In genomic region chr11:33203383-33204328, GRCm38 (mm10) we compare ENCODE assay signal across 8 mouse cellular contexts. TPM values are rescaled to one million over a fixed set of nuclear protein-coding genes. Genes with fewer than 3 reads are reported as not detected.
DNase-seq lines count a peak whose midpoint lies in the region; ATAC-seq and TF ChIP-seq lines count a peak whose summit lies in the region.

Gene Tlx3, minus strand, starts transcription at chr11:33203589.

- peak within 1 kb of the TSS; percentile 58 for H3K4me2 ChIP-seq in heart, embryonic 11.5 days
- H3K4me2 ChIP-seq in liver, embryonic 13.5 days, result peak within 1 kb of the TSS; percentile 40
- peak within 1 kb of the TSS; percentile 23 for H3K4me2 ChIP-seq in stomach, postnatal 0 days (replicated peaks; ENCODE audit: low read depth)

- no peaks in the 10 kb centered on the region for H3K9me3 ChIP-seq in heart, embryonic 11.5 days (replicated peaks; ENCODE audit: control insufficient read depth, low read length)
- H3K9me3 ChIP-seq in liver, embryonic 13.5 days (replicated peaks), result no peaks in the 10 kb centered on the region
- peaks cover 5% of the 10 kb centered on the region for H3K9me3 ChIP-seq in stomach, postnatal 0 days (ENCODE audit: control insufficient read depth, low read length)

- peak within 1 kb of the TSS; percentile 28 for H3K4me3 ChIP-seq in heart, embryonic 11.5 days (ENCODE audit: low read depth, low read length)
- H3K4me3 ChIP-seq in liver, embryonic 13.5 days (replicated peaks), result peak within 1 kb of the TSS; percentile 28
- peak within 1 kb of the TSS; percentile 20 for H3K4me3 ChIP-seq in stomach, postnatal 0 days (ENCODE audit: low read depth, low read length)

- no peak for TF ChIP-seq EP300 in stomach, postnatal 0 days (optimal IDR thresholded peaks at IDR 0.05)

- WGBS in heart, embryonic 11.5 days (ENCODE audit: insufficient replicate concordance), result under 1% methylated on average over 81 of the region's 81 CpGs
- 2% methylated on average over 81 of the region's 81 CpGs for WGBS in liver, embryonic 13.5 days (ENCODE audit: insufficient replicate concordance)
- under 1% methylated on average over 75 of the region's 81 CpGs for WGBS in stomach, postnatal 0 days

- intact Hi-C loops in heart, postnatal 25 days (cut with DNase I), result no loop called here
- intact Hi-C loops in heart, postnatal 36 days (cut with DNase I), result loop anchor here (2.0 kb wide), 1 partner anchor 41 kb away; the partner anchor contains the start of gene Npm1

- peaks cover 20% of the 10 kb centered on the region for H3K4me1 ChIP-seq in heart, embryonic 11.5 days (ENCODE audit: control insufficient read depth, insufficient read depth, low read length)
- H3K4me1 ChIP-seq in liver, embryonic 13.5 days (replicated peaks), result peaks cover 26% of the 10 kb centered on the region
- peaks cover 2% of the 10 kb centered on the region; the same call in 1 of the 2 replicates for H3K4me1 ChIP-seq in stomach, postnatal 0 days (replicated peaks; ENCODE audit: control insufficient read depth, insufficient read depth)

- H3K9ac ChIP-seq in heart, embryonic 11.5 days (ENCODE audit: low read depth, low read length), result no peak within 1 kb of the TSS
- no peak within 1 kb of the TSS for H3K9ac ChIP-seq in liver, embryonic 13.5 days
- H3K9ac ChIP-seq in stomach, postnatal 0 days (ENCODE audit: low read length), result no peak within 1 kb of the TSS

- peaks cover 94% of the 10 kb centered on the region for H3K27me3 ChIP-seq in heart, embryonic 11.5 days (ENCODE audit: control insufficient read depth, insufficient read depth, low read length)
- peaks cover 100% of the 10 kb centered on the region for H3K27me3 ChIP-seq in liver, embryonic 13.5 days
- peaks cover 41% of the 10 kb centered on the region for H3K27me3 ChIP-seq in stomach, postnatal 0 days (ENCODE audit: control insufficient read depth, insufficient read depth, low read length)

- ATAC-seq in heart, embryonic 11.5 days (replicated peaks; ENCODE audit: insufficient number of reproducible peaks, low FRiP score, low TSS enrichment), result no peak
- no peak for ATAC-seq in liver, embryonic 13.5 days (ENCODE audit: low read depth)
- ATAC-seq in stomach, postnatal 0 days (ENCODE audit: low FRiP score, low TSS enrichment), result no peak

- no peak for TF ChIP-seq CTCF in stomach, postnatal 0 days (IDR thresholded peaks at IDR 0.05; ENCODE audit: low read depth)

- DNase-seq in heart, postnatal 25 days (ENCODE audit: low spot score), result no peak
- DNase-seq in MN1 (ENCODE audit: low spot score), result peak; percentile 77
- DNase-seq in embryo, embryonic 10 days (ENCODE audit: low spot score), result peak; percentile 81
- peak; percentile 37 to 68 for DNase-seq in heart, postnatal 36 days
- DNase-seq in liver, embryonic 13.5 days, result no peak
- peak; percentile 33 for DNase-seq in stomach, postnatal 0 days (ENCODE audit: low spot score)
- no peak for DNase-seq in spleen, postnatal 36 days (ENCODE audit: low spot score in 2 of 2)

- no peak within 1 kb of the TSS for H3K27ac ChIP-seq in heart, embryonic 11.5 days (ENCODE audit: low read depth, low read length)
- H3K27ac ChIP-seq in liver, embryonic 13.5 days, result no peak within 1 kb of the TSS
- no peak within 1 kb of the TSS for H3K27ac ChIP-seq in stomach, postnatal 0 days (replicated peaks)

- H3K36me3 ChIP-seq in heart, embryonic 11.5 days (ENCODE audit: control insufficient read depth, insufficient read depth, low read length), result no peaks in the 10 kb centered on the region
- H3K36me3 ChIP-seq in liver, embryonic 13.5 days, result no peaks in the 10 kb centered on the region
- no peaks in the 10 kb centered on the region for H3K36me3 ChIP-seq in stomach, postnatal 0 days (ENCODE audit: control insufficient read depth, insufficient read depth, low read length)

RNA-seq across cellular contexts. Expression of gene Tlx3, which starts in this region (rescaled TPM):
- not detected in 2 replicates for polyA plus RNA-seq in heart, embryonic 11.5 days (2014; fragmentation: Nextera tagmentation; extraction: Ambion mirVana)
- total RNA-seq in heart, postnatal 25 days (2021), result not detected
- total RNA-seq in heart, postnatal 36 days (2021), result not detected
- not detected in 2 replicates for polyA plus RNA-seq in liver, embryonic 13.5 days (2015; fragmentation: Nextera tagmentation; extraction: Ambion mirVana)
- not detected in 2 replicates for polyA plus RNA-seq in stomach, postnatal 0 days (2015; fragmentation: Nextera tagmentation; extraction: Ambion mirVana)

Comparison
In these comparisons a context has a peak if more than half of its experiments do, and no peak if none do; other contexts are left out.
1. Peak in DNase-seq in heart, postnatal 36 days; RNA of the gene not detected or under 1 TPM.
2. Peak in DNase-seq, H3K4me3 ChIP-seq and H3K4me2 ChIP-seq in stomach, postnatal 0 days; RNA of the gene not detected or under 1 TPM.
3. DNase-seq: peak in MN1 (single experiment) and embryo, embryonic 10 days (single experiment); none in heart, postnatal 25 days (single experiment), liver, embryonic 13.5 days (single experiment) and spleen, postnatal 36 days (0 of 2).
4. Peak in every context shown above with its lines, with median percentiles within 50 percentile points of each other: H3K4me2 ChIP-seq and H3K4me3 ChIP-seq.